Mouse (Mus musculus): ENCODE results near the gene Veph1.
A peak's percentile ranks its signal among the peaks of the same experiment; 100 is the strongest.

The Veph1 gene

GRCm38 (mm10) chr3:66101074-66101473 lies 195.6 kb downstream of the Veph1 start:
- no peak for DNase-seq

GRCm38 (mm10) chr3:66091746-66092145 lies 204.9 kb downstream of the Veph1 start:
- no peak for DNase-seq

GRCm38 (mm10) chr3:66087608-66088007 lies 209.0 kb downstream of the Veph1 start:
- DNase-seq: peak; percentile 17

GRCm38 (mm10) chr3:66083856-66084255 lies 212.8 kb downstream of the Veph1 start:
- no peak for DNase-seq

- DNase-seq: no peak
Measured at GRCm38 (mm10) chr3:66083407-66083806, 213.2 kb downstream of the Veph1 start.

GRCm38 (mm10) chr3:66082975-66083374 lies 213.7 kb downstream of the Veph1 start:
- DNase-seq: no peak

- no peak for DNase-seq
Measured at GRCm38 (mm10) chr3:66081363-66081736, 215.3 kb downstream of the Veph1 start.

- DNase-seq: no peak
Measured at GRCm38 (mm10) chr3:66080631-66081362, 215.8 kb downstream of the Veph1 start.

GRCm38 (mm10) chr3:66079886-66080285 lies 216.8 kb downstream of the Veph1 start:
- no peak for DNase-seq

GRCm38 (mm10) chr3:66078898-66079537 lies 217.6 kb downstream of the Veph1 start:
- DNase-seq: peak; percentile 29

- DNase-seq: no peak
Measured at GRCm38 (mm10) chr3:66078026-66078721, 218.5 kb downstream of the Veph1 start.

- no peak for DNase-seq
Measured at GRCm38 (mm10) chr3:66070274-66070673, 226.4 kb downstream of the Veph1 start.

- peak; percentile 56 for DNase-seq
Measured at GRCm38 (mm10) chr3:66063881-66064280, 232.8 kb downstream of the Veph1 start.

GRCm38 (mm10) chr3:66056912-66057311 lies 239.7 kb downstream of the Veph1 start:
- DNase-seq: no peak

GRCm38 (mm10) chr3:66055652-66056051 lies 241.0 kb downstream of the Veph1 start:
- DNase-seq: no peak

GRCm38 (mm10) chr3:66050092-66050886 lies 246.3 kb downstream of the Veph1 start:
- peak; percentile 15 for DNase-seq

- peak; percentile 50 for DNase-seq
Measured at GRCm38 (mm10) chr3:66040857-66041494, 255.7 kb downstream of the Veph1 start.

- no peak for DNase-seq
Measured at GRCm38 (mm10) chr3:66035226-66035625, 261.4 kb downstream of the Veph1 start.

GRCm38 (mm10) chr3:66033346-66033745 lies 263.3 kb downstream of the Veph1 start:
- DNase-seq: no peak

GRCm38 (mm10) chr3:66025454-66025853 lies 271.2 kb downstream of the Veph1 start:
- DNase-seq: no peak

- peak; percentile 52 for DNase-seq
Measured at GRCm38 (mm10) chr3:66024220-66024792, 272.3 kb downstream of the Veph1 start.

- no peak for DNase-seq
Measured at GRCm38 (mm10) chr3:66019171-66019570, 277.5 kb downstream of the Veph1 start.
